In genomic region chr15:62953215-62953941, GRCm38 (mm10) we compare ENCODE assay signal across 11 mouse cellular contexts.
DNase-seq lines count a peak whose midpoint lies in the region; ATAC-seq lines count a peak whose summit lies in the region.
"Had no signal": no experiment of that assay in that cellular context is flagged by ENCODE, and none has a peak within 500 bp of the region (broad histone marks: within the 10 kb centered on the region; RNA-seq: fewer than 3 reads in every experiment).

No protein-coding gene starts in this region.

- no peak for DNase-seq in heart, adult 8-10 months (ENCODE audit: low spot score)
- DNase-seq in lung, postnatal 10 days = peak; percentile 1
- no peak for DNase-seq in lung, adult 18-20 months
- peak; percentile 43 for DNase-seq in layer of hippocampus, adult 9-11 months
- no peak for DNase-seq in spleen, adult 12 weeks (ENCODE audit: low spot score)
- DNase-seq in adrenal gland, postnatal 10 days = no peak
- DNase-seq: adrenal gland, postnatal 36 days; kidney, postnatal 10 days; lung, postnatal 14 days had no signal

- H3K9ac ChIP-seq in heart, embryonic 16.5 days (ENCODE audit: low read length) = no peak overlapping the region
- H3K9ac ChIP-seq in stomach, embryonic 15.5 days = no peak overlapping the region

- H3K4me2 ChIP-seq in heart, embryonic 16.5 days (ENCODE audit: low read depth, low read length) = no peak overlapping the region
- no peak overlapping the region for H3K4me2 ChIP-seq in stomach, embryonic 15.5 days

- no peaks in the 10 kb centered on the region for H3K36me3 ChIP-seq in heart, embryonic 16.5 days (ENCODE audit: control insufficient read depth, insufficient read depth)
- no peaks in the 10 kb centered on the region for H3K36me3 ChIP-seq in stomach, embryonic 15.5 days

- H3K4me1 ChIP-seq in heart, embryonic 16.5 days (ENCODE audit: control insufficient read depth, insufficient read depth, low read length) = peaks cover 2% of the 10 kb centered on the region; the same call in 1 of the 2 replicates
- H3K4me1 ChIP-seq in stomach, embryonic 15.5 days = no peaks in the 10 kb centered on the region

- no peak for ATAC-seq in heart, embryonic 16.5 days (replicated peaks; ENCODE audit: extremely low read depth, insufficient read depth, low FRiP score)
- no peak; the same call in 1 of the 2 replicates for ATAC-seq in stomach, embryonic 15.5 days (ENCODE audit: insufficient read depth, low FRiP score, low read depth)

- no peaks in the 10 kb centered on the region for H3K9me3 ChIP-seq in heart, embryonic 16.5 days (replicated peaks; ENCODE audit: control insufficient read depth, low read length)
- H3K9me3 ChIP-seq in stomach, embryonic 15.5 days = no peaks in the 10 kb centered on the region

- 55% methylated on average over 6 of the region's 6 CpGs for WGBS in heart, embryonic 16.5 days
- 37% methylated on average over 6 of the region's 6 CpGs for WGBS in stomach, embryonic 15.5 days

- no peaks in the 10 kb centered on the region for H3K27me3 ChIP-seq in heart, embryonic 16.5 days (ENCODE audit: control insufficient read depth, insufficient read depth, low read length)
- no peaks in the 10 kb centered on the region for H3K27me3 ChIP-seq in stomach, embryonic 15.5 days (replicated peaks)

- peak overlapping the region; percentile 41 for H3K27ac ChIP-seq in heart, embryonic 16.5 days (ENCODE audit: low read length)
- peak overlapping the region; percentile 76; the same call in 1 of the 2 replicates for H3K27ac ChIP-seq in stomach, embryonic 15.5 days

- H3K4me3 ChIP-seq in heart, embryonic 16.5 days (ENCODE audit: low read length) = no peak overlapping the region
- no peak overlapping the region for H3K4me3 ChIP-seq in stomach, embryonic 15.5 days (replicated peaks)

Comparison
In these comparisons a context has a peak if more than half of its experiments do, and no peak if none do; other contexts are left out.
1. DNase-seq: peak in lung, postnatal 10 days (single experiment) and layer of hippocampus, adult 9-11 months (single experiment); none in heart, adult 8-10 months (single experiment), lung, adult 18-20 months (0 of 2), spleen, adult 12 weeks (single experiment) and adrenal gland, postnatal 10 days (single experiment).